Mouse (Mus musculus): ENCODE measurements at regions not wholly inside any gene's neighbourhood (a gene's known extent, or its start where the extent isn't known, plus 50 kb on each side); places are given as distances from the start of the nearest gene placed in this dataset.

GRCm38 (mm10) chr8:44867666-44868065 lies 67.6 kb upstream of the Fat1 start:
- TF ChIP-seq CTCF (conservative IDR thresholded peaks at IDR 0.05; ENCODE audit: low read length) (no peak), POU5F1 (IDR thresholded peaks at IDR 0.05; ENCODE audit: borderline replicate concordance, low read length) (no peak)
